Mouse (Mus musculus) kidney, postnatal 0 days (tissue): ENCODE results near the gene Zfp454. TPM values are rescaled to one million over a fixed set of nuclear protein-coding genes. Genes with fewer than 3 reads are reported as not detected.

Source experiments
- ATAC-seq: fragments of 200-750 bp; cut with Nextera tagmentation; replicated peaks from 2 replicates; pipeline ENCODE4 v1.8.0; 2017; ENCODE audit warnings: low read depth, moderate number of reproducible peaks, moderate TSS enrichment, moderate library complexity; ENCODE audit not compliant: low FRiP score
- DNase-seq: peaks from one replicate; pipeline ENCODE4 v3.0.0-alpha.2; 2016; ENCODE audit warnings: low spot score
- H3K27ac ChIP-seq: fragments of 300-500 bp; sonication (generic); 2 replicates; pipeline ENCODE4 v1.5.1; 2014; ENCODE audit warnings: mild to moderate bottlenecking
- H3K27me3 ChIP-seq: fragments of 300-500 bp; sonication (generic); 2 replicates; pipeline ENCODE4 v1.6.1; 2014; ENCODE audit warnings: low read length, mixed read lengths; ENCODE audit not compliant: insufficient read depth
- H3K36me3 ChIP-seq: fragments of 300-500 bp; sonication (generic); 2 replicates; pipeline ENCODE4 v1.6.1; 2014; ENCODE audit warnings: low read length, mixed read lengths; ENCODE audit not compliant: insufficient read depth
- H3K4me1 ChIP-seq: fragments of 300-500 bp; sonication (generic); replicated peaks from 2 replicates; pipeline ENCODE4 v1.6.1; 2014; ENCODE audit warnings: antibody characterized with exemption, low read length, mixed read lengths; ENCODE audit not compliant: insufficient read depth
- H3K4me2 ChIP-seq: fragments of 300-500 bp; sonication (generic); 2 replicates; pipeline ENCODE4 v1.6.1; 2014; ENCODE audit warnings: mild to moderate bottlenecking, low read length, moderate library complexity, mixed read lengths
- H3K4me3 ChIP-seq: fragments of 300-500 bp; sonication (generic); replicated peaks from 2 replicates; pipeline ENCODE4 v1.5.1; 2014; ENCODE audit warnings: low read depth, low read length
- H3K9ac ChIP-seq: fragments of 300-500 bp; sonication (generic); 2 replicates; pipeline ENCODE4 v1.6.1; 2014; ENCODE audit warnings: low read depth, low read length
- H3K9me3 ChIP-seq: fragments of 300-500 bp; sonication (generic); replicated peaks from 2 replicates; pipeline ENCODE4 v1.6.1; 2016; ENCODE audit warnings: low read length, inconsistent platforms, mixed read lengths
- CTCF ChIP-seq: IDR thresholded peaks from 2 replicates; pipeline ENCODE4 v1.5.1; 2016; ENCODE audit warnings: antibody characterized with exemption, low read depth, mild to moderate bottlenecking, moderate library complexity
- WGBS: fragments of 180-500 bp; shearing (Covaris S2); extraction: QIAGEN DNeasy Blood & Tissue Kit; methylation state at CpG from one replicate; pipeline ENCODE4 v1.1.7; 2014; 5-methylcytosine and 5-hydroxymethylcytosine counted together
- polyA plus RNA-seq: library from polyadenylated mRNA; unstranded; fragments of >200 nt; fragmentation: Nextera tagmentation; extraction: Ambion mirVana; gene quantifications from 2 replicates; pipeline ENCODE4 v1.2.1, GENCODE M21; 2015

Gene Zfp454
- polyA plus RNA-seq, 1 experiment from 2014 or later: 5.8 TPM

- no peak for DNase-seq
- H3K4me3 ChIP-seq: no peak overlapping the region
- no peak overlapping the region for H3K4me2 ChIP-seq
- ATAC-seq: no peak
- H3K36me3 ChIP-seq: no peaks in the 10 kb centered on the region
- H3K27me3 ChIP-seq: peaks cover 35% of the 10 kb centered on the region
- TF ChIP-seq CTCF: no peak
- no peak overlapping the region for H3K9ac ChIP-seq
- peaks cover 16% of the 10 kb centered on the region; the same call in 1 of the 2 replicates for H3K4me1 ChIP-seq
- 35% methylated on average over 3 of the region's 3 CpGs for WGBS
- H3K27ac ChIP-seq: no peak overlapping the region
- no peaks in the 10 kb centered on the region for H3K9me3 ChIP-seq
These were observed 38.8 kb downstream of the Zfp454 start for GRCm38 (mm10) chr11:50848520-50849137.

GRCm38 (mm10) chr11:50847047-50847446, 40.4 kb downstream of the Zfp454 start:
- peaks cover 25% of the 10 kb centered on the region for H3K27me3 ChIP-seq
- no peaks in the 10 kb centered on the region for H3K36me3 ChIP-seq
- no peak overlapping the region for H3K9ac ChIP-seq
- no peak overlapping the region for H3K4me3 ChIP-seq
- ATAC-seq (no peak), DNase-seq (peak; percentile 4)
- no peak overlapping the region for H3K27ac ChIP-seq
- no peak overlapping the region for H3K4me2 ChIP-seq
- no peaks in the 10 kb centered on the region for H3K9me3 ChIP-seq
- H3K4me1 ChIP-seq: peaks cover 16% of the 10 kb centered on the region; the same call in 1 of the 2 replicates
- peak; percentile 63 for TF ChIP-seq CTCF
- WGBS: 68% methylated on average over 5 of the region's 5 CpGs

- no peak overlapping the region for H3K4me2 ChIP-seq
- WGBS: 93% methylated on average over 3 of the region's 3 CpGs
- H3K9me3 ChIP-seq: no peaks in the 10 kb centered on the region
- TF ChIP-seq CTCF: no peak
- peaks cover 14% of the 10 kb centered on the region for H3K27me3 ChIP-seq
- no peak overlapping the region for H3K27ac ChIP-seq
- H3K36me3 ChIP-seq: no peaks in the 10 kb centered on the region
- ATAC-seq (no peak), DNase-seq (no peak)
- peaks cover 8% of the 10 kb centered on the region for H3K4me1 ChIP-seq
- no peak overlapping the region for H3K4me3 ChIP-seq
- no peak overlapping the region for H3K9ac ChIP-seq
These were observed 41.5 kb downstream of the Zfp454 start for GRCm38 (mm10) chr11:50845951-50846350.

- Histone ChIP-seq H3K36me3 (no peaks in the 10 kb centered on the region), H3K9ac (peak within 1 kb of the TSS; percentile 60), H3K9me3 (no peaks in the 10 kb centered on the region), H3K4me1 (no peaks in the 10 kb centered on the region; the same call in none of the 2 replicates), H3K27ac (peak within 1 kb of the TSS; percentile 79), H3K27me3 (no peaks in the 10 kb centered on the region), H3K4me3 (peak within 1 kb of the TSS; percentile 35), H3K4me2 (peak within 1 kb of the TSS; percentile 66)
- peak; percentile 89 for ATAC-seq
- peak; percentile 94 for DNase-seq
- WGBS: 15% methylated on average over 22 of the region's 22 CpGs
- no peak for TF ChIP-seq CTCF
These were observed 46.3 kb downstream of the Zfp454 start, which contains the start of gene Zfp879 for GRCm38 (mm10) chr11:50841023-50841735. TSS of gene Zfp879 (minus strand) at chr11:50841552.

- no peak overlapping the region for H3K4me3 ChIP-seq
- no peak overlapping the region for H3K4me2 ChIP-seq
- no peaks in the 10 kb centered on the region for H3K36me3 ChIP-seq
- H3K9ac ChIP-seq: no peak overlapping the region
- no peaks in the 10 kb centered on the region for H3K27me3 ChIP-seq
- H3K4me1 ChIP-seq: no peaks in the 10 kb centered on the region; the same call in 1 of the 2 replicates
- no peak for TF ChIP-seq CTCF
- H3K9me3 ChIP-seq: 0 out of 2 replicates have a peak, but pooled peaks cover 3% of the 10 kb centered on the region
- WGBS: 88% methylated on average over 4 of the region's 4 CpGs
- ATAC-seq (no peak), DNase-seq (no peak)
- H3K27ac ChIP-seq: no peak overlapping the region
These were observed 51.7 kb downstream of the Zfp454 start for GRCm38 (mm10) chr11:50835727-50836126.
